Mouse (Mus musculus) limb, embryonic 13.5 days (tissue): ENCODE data around the gene Nckap5. TPM values are rescaled to one million over a fixed set of nuclear protein-coding genes. Genes with fewer than 3 reads are reported as not detected.

ENCODE experiments used
- ATAC-seq: fragments of 200-750 bp; cut with Nextera tagmentation; 2 replicates; pipeline ENCODE4 v1.8.0; 2017; ENCODE audit warnings: low read depth, moderate number of reproducible peaks, moderate TSS enrichment; ENCODE audit not compliant: low FRiP score
- H3K27ac ChIP-seq: fragments of 300-500 bp; sonication (generic); 2 replicates; pipeline ENCODE4 v1.5.1; 2015; ENCODE audit warnings: inconsistent platforms, mild to moderate bottlenecking, moderate library complexity
- H3K27me3 ChIP-seq: fragments of 300-500 bp; sonication (generic); 2 replicates; pipeline ENCODE4 v1.6.1; 2015; ENCODE audit warnings: mild to moderate bottlenecking, inconsistent platforms
- H3K36me3 ChIP-seq: fragments of 300-500 bp; sonication (generic); 2 replicates; pipeline ENCODE4 v1.6.1; 2015; ENCODE audit warnings: inconsistent platforms, mild to moderate bottlenecking, moderate library complexity
- H3K4me1 ChIP-seq: fragments of 300-500 bp; sonication (generic); 2 replicates; pipeline ENCODE4 v1.6.1; 2015; ENCODE audit warnings: inconsistent platforms
- H3K4me2 ChIP-seq: fragments of 300-500 bp; sonication (generic); replicated peaks from 2 replicates; pipeline ENCODE4 v1.6.1; 2015; ENCODE audit warnings: inconsistent platforms, mild to moderate bottlenecking, moderate library complexity
- H3K4me3 ChIP-seq: fragments of 300-500 bp; sonication (generic); 2 replicates; pipeline ENCODE4 v1.5.1; 2015; ENCODE audit warnings: moderate library complexity, mild to moderate bottlenecking, inconsistent platforms
- H3K9ac ChIP-seq: fragments of 300-500 bp; sonication (generic); 2 replicates; pipeline ENCODE4 v1.6.1; 2015; ENCODE audit warnings: mild to moderate bottlenecking, inconsistent platforms
- H3K9me3 ChIP-seq: fragments of 300-500 bp; sonication (generic); 2 replicates; pipeline ENCODE4 v1.6.1; 2016; ENCODE audit warnings: inconsistent platforms
- WGBS: fragments of 180-500 bp; shearing (Covaris S2); methylation state at CpG from one replicate; pipeline ENCODE4 v1.1.7; 2015; 5-methylcytosine and 5-hydroxymethylcytosine counted together
- polyA plus RNA-seq: library from polyadenylated mRNA; unstranded; fragments of >200 nt; fragmentation: Nextera tagmentation; extraction: Ambion mirVana; gene quantifications from 2 replicates; pipeline ENCODE4 v1.2.1, GENCODE M21; 2015

Nckap5 gene
- polyA plus RNA-seq, 1 experiment from 2014 or later, result 13.5 TPM

- no peaks in the 10 kb centered on the region for H3K27me3 ChIP-seq
- H3K27ac ChIP-seq, result no peak overlapping the region
- no peak overlapping the region for H3K9ac ChIP-seq
- H3K4me2 ChIP-seq, result no peak overlapping the region
- no peak overlapping the region for H3K4me3 ChIP-seq
- H3K4me1 ChIP-seq, result no peaks in the 10 kb centered on the region
- H3K36me3 ChIP-seq, result no peaks in the 10 kb centered on the region
- H3K9me3 ChIP-seq, result no peaks in the 10 kb centered on the region
- 94% methylated on average over 7 of the region's 7 CpGs for WGBS
- no peak for ATAC-seq
Observed at GRCm38 (mm10) chr1:126253934-126254333, 576.7 kb downstream of the Nckap5 start.

DNA sequence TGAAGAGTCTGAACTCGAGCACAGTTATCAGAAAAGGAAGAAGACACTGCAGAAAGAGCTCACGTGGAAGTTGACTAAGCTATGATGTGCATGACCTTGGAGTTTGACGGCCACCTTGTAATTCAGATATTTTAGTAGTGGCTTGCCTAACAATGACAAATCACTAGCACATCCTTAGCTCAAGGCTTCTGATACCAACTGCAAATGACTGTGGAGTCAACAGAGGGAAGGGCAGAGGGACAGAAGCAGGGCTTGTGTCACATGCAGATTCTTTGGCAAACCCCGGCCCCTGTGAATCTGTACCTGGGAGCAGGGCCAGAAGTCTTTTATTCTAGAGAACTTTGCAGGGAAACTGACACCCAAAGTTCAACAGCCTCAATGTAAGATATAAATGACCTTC is 597.4 kb downstream of the Nckap5 start:
- Histone ChIP-seq H3K36me3 (no peaks in the 10 kb centered on the region), H3K27ac (no peak overlapping the region), H3K4me3 (no peak overlapping the region), H3K4me1 (no peaks in the 10 kb centered on the region), H3K9ac (no peak overlapping the region), H3K4me2 (no peak overlapping the region), H3K9me3 (no peaks in the 10 kb centered on the region), H3K27me3 (no peaks in the 10 kb centered on the region)
- ATAC-seq, result no peak
- WGBS, result 82% methylated on average over 4 of the region's 4 CpGs

DNA sequence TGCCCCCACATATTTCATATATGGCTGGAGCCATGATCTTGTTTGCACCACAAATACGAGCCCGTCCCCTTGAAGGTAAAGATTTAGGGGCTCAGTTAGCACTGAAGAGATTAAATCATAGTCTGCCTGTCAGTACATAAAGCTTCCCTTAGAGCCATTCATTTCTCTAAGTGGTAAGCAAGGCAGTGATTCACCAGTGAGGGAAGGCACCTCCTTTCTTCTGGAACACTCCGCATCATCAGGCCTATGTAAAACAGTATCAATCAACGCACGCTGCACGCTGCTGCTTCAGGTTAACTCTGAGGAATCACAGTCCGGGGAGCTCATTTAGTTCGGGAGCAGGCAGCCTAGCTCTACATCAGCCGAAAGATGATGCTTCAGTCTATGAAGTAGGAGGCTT is 599.4 kb downstream of the Nckap5 start:
- Histone ChIP-seq H3K4me1 (no peaks in the 10 kb centered on the region), H3K9me3 (no peaks in the 10 kb centered on the region), H3K4me2 (no peak overlapping the region), H3K4me3 (no peak overlapping the region), H3K9ac (no peak overlapping the region), H3K27me3 (no peaks in the 10 kb centered on the region), H3K36me3 (no peaks in the 10 kb centered on the region), H3K27ac (no peak overlapping the region)
- no peak for ATAC-seq
- 76% methylated on average over 9 of the region's 9 CpGs for WGBS

GRCm38 (mm10) chr1:126210212-126210611 is 620.4 kb downstream of the Nckap5 start:
- H3K27me3 ChIP-seq, result no peaks in the 10 kb centered on the region
- no peaks in the 10 kb centered on the region for H3K36me3 ChIP-seq
- no peak overlapping the region for H3K4me3 ChIP-seq
- H3K9me3 ChIP-seq, result no peaks in the 10 kb centered on the region
- H3K4me2 ChIP-seq, result no peak overlapping the region
- H3K9ac ChIP-seq, result no peak overlapping the region
- H3K4me1 ChIP-seq, result no peaks in the 10 kb centered on the region
- 68% methylated on average over 6 of the region's 6 CpGs for WGBS
- H3K27ac ChIP-seq, result no peak overlapping the region
- no peak; the same call in 1 of the 2 replicates for ATAC-seq

DNA sequence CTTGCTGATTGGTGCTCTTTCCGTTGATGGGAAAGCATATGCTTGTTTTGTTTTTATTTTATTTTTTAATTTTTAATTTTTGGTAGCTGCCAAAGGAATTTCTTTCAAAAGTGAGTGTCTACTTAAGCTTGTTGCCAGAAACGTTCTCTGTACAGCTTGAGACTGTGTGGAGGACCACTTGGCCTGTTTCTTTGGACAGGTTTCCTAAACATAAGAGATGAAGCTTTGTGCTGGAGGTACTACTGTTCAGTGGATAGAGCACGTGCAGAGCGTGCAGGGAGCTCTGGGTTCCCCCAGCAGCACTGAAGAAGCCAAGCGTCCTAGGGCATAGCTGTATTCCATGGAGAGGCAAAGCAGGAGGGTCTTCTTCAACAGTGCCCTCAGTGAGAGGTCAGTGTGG is 620.9 kb downstream of the Nckap5 start:
- Histone ChIP-seq H3K9ac (no peak overlapping the region), H3K4me2 (no peak overlapping the region), H3K36me3 (no peaks in the 10 kb centered on the region), H3K4me3 (no peak overlapping the region), H3K27me3 (no peaks in the 10 kb centered on the region), H3K4me1 (no peaks in the 10 kb centered on the region), H3K9me3 (no peaks in the 10 kb centered on the region), H3K27ac (no peak overlapping the region)
- no peak for ATAC-seq
- WGBS, result 83% methylated on average over 5 of the region's 5 CpGs

GRCm38 (mm10) chr1:126209131-126209530 is 621.5 kb downstream of the Nckap5 start:
- Histone ChIP-seq H3K4me1 (no peaks in the 10 kb centered on the region), H3K4me2 (no peak overlapping the region), H3K9ac (no peak overlapping the region), H3K36me3 (no peaks in the 10 kb centered on the region), H3K27me3 (no peaks in the 10 kb centered on the region), H3K27ac (no peak overlapping the region), H3K4me3 (no peak overlapping the region), H3K9me3 (no peaks in the 10 kb centered on the region)
- ATAC-seq, result no peak
- WGBS, result 87% methylated on average over 7 of the region's 7 CpGs

DNA sequence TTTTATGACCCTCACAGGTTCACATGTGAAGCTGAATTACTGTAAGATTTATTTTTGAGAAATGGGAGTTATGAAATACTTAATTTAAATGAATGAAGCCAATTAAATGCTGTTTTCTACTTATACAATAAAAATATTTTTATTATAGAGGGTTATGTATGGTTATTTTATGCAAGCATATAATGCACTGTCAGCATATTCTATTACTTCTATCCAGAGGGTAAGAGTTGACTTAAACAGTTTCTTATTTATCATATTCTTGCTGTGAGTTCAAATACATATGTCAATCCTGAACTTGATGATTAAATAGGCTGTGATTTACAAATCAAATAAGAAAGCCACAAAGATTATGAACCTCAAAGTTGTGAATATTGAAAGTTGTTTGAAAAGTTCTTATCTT is 633.7 kb downstream of the Nckap5 start:
- no peaks in the 10 kb centered on the region for H3K4me1 ChIP-seq
- no peaks in the 10 kb centered on the region for H3K9me3 ChIP-seq
- no peak overlapping the region for H3K27ac ChIP-seq
- no peak for ATAC-seq
- no peak overlapping the region for H3K4me3 ChIP-seq
- no peaks in the 10 kb centered on the region for H3K36me3 ChIP-seq
- no peak overlapping the region for H3K4me2 ChIP-seq
- no peaks in the 10 kb centered on the region for H3K27me3 ChIP-seq
- H3K9ac ChIP-seq, result no peak overlapping the region

DNA sequence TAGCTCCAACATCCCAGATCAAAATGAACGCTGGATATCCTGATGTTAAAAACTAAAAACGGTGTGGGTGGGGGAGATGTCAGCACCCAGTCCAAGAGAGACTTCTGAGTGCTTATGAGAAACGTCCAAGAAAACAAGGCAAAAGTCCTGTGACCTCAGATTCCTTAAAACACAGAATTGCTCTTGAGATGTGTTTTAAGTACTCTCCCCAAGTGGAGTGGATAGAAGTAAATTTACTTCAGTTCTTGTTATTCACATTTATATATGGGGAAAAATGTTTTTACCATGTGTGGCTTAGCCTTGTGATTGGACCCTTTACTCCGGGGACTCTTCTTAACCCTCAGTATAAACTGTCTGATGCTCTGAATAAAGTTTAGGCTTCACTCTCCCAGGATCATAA is 640.2 kb downstream of the Nckap5 start:
- ATAC-seq, result no peak
- no peak overlapping the region for H3K9ac ChIP-seq
- 76% methylated on average over 4 of the region's 4 CpGs for WGBS
- H3K9me3 ChIP-seq, result no peaks in the 10 kb centered on the region
- no peak overlapping the region for H3K4me2 ChIP-seq
- no peak overlapping the region for H3K4me3 ChIP-seq
- no peaks in the 10 kb centered on the region for H3K4me1 ChIP-seq
- no peaks in the 10 kb centered on the region for H3K27me3 ChIP-seq
- H3K36me3 ChIP-seq, result no peaks in the 10 kb centered on the region
- H3K27ac ChIP-seq, result no peak overlapping the region

DNA sequence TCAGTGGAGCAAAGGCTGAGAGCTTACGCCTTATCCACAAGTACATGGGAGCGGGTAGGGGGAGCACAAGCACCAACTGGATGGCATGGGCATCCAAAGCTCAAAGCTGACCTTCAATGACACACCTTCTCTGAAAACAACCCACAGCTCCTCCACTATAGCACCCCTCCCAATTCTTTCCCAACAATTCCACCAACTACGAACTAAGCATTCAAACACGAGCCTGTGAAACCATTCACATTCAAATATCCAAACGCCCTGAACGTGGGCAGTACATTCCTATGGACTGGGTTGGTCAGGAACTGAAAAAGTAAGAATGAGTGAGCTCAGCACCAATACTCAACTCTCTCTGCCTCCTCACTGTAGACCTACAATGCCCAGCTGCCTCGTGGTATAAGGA is 646.8 kb downstream of the Nckap5 start:
- H3K4me1 ChIP-seq, result no peaks in the 10 kb centered on the region
- H3K4me2 ChIP-seq, result no peak overlapping the region
- H3K4me3 ChIP-seq, result no peak overlapping the region
- WGBS, result 87% methylated on average over 7 of the region's 7 CpGs
- H3K36me3 ChIP-seq, result no peaks in the 10 kb centered on the region
- no peak for ATAC-seq
- H3K9ac ChIP-seq, result no peak overlapping the region
- no peaks in the 10 kb centered on the region for H3K9me3 ChIP-seq
- H3K27ac ChIP-seq, result no peak overlapping the region
- no peaks in the 10 kb centered on the region for H3K27me3 ChIP-seq

GRCm38 (mm10) chr1:126168579-126168978 is 662.0 kb downstream of the Nckap5 start:
- WGBS, result 74% methylated on average over 1 of the region's 1 CpGs
- H3K27ac ChIP-seq, result no peak overlapping the region
- no peaks in the 10 kb centered on the region for H3K36me3 ChIP-seq
- no peak overlapping the region for H3K9ac ChIP-seq
- no peaks in the 10 kb centered on the region for H3K4me1 ChIP-seq
- H3K9me3 ChIP-seq, result no peaks in the 10 kb centered on the region
- no peak overlapping the region for H3K4me2 ChIP-seq
- no peaks in the 10 kb centered on the region for H3K27me3 ChIP-seq
- ATAC-seq, result no peak
- H3K4me3 ChIP-seq, result no peak overlapping the region

DNA sequence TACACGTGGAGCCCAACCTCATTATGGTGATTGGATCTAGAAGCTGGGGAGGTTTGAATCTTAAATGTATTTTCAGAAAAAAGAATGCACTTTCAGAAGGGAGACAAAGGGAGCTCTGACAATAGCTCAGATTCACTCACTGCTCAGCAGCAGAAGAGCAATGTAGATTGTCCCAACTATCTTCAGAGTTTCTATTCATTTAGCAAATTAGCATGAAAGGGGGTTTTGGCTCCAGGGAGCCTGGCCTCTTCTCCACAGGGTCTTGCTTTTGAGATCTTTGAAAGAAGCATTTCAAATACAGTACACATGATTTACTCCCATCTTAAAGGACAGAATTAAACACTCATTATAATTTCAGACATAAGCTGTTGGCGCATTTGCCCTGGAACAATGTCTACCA is 662.5 kb downstream of the Nckap5 start:
- Histone ChIP-seq H3K4me1 (no peaks in the 10 kb centered on the region), H3K4me3 (no peak overlapping the region), H3K36me3 (no peaks in the 10 kb centered on the region), H3K27ac (no peak overlapping the region), H3K27me3 (no peaks in the 10 kb centered on the region), H3K4me2 (no peak overlapping the region), H3K9me3 (no peaks in the 10 kb centered on the region), H3K9ac (no peak overlapping the region)
- 70% methylated on average over 2 of the region's 2 CpGs for WGBS
- ATAC-seq, result no peak

GRCm38 (mm10) chr1:126167546-126167945 is 663.1 kb downstream of the Nckap5 start:
- Histone ChIP-seq H3K27me3 (no peaks in the 10 kb centered on the region), H3K9me3 (no peaks in the 10 kb centered on the region), H3K4me1 (no peaks in the 10 kb centered on the region), H3K36me3 (no peaks in the 10 kb centered on the region), H3K9ac (no peak overlapping the region), H3K4me2 (no peak overlapping the region), H3K4me3 (no peak overlapping the region), H3K27ac (no peak overlapping the region)
- WGBS, result 77% methylated on average over 7 of the region's 7 CpGs
- no peak for ATAC-seq

DNA sequence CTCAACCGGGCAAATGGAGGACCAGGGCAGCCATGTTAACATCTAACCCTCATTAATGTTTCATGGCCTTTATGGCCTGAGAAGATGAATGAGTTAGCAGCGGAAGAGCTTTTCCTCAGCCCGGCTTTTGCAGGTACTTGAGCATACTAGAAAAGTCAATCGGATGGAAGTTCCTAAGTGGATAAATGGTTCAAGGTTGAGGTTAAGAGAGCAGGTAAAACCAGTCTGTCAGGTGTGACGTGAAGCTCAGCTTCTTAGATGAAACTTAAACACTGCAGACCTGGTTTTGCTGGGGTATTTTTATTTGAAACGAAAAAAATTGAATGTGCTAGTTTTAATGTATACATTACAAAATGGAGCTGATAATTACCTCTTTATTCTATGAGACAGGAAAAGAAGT is 671.3 kb downstream of the Nckap5 start:
- no peak overlapping the region for H3K4me2 ChIP-seq
- H3K27ac ChIP-seq, result no peak overlapping the region
- no peaks in the 10 kb centered on the region for H3K27me3 ChIP-seq
- H3K36me3 ChIP-seq, result no peaks in the 10 kb centered on the region
- ATAC-seq, result no peak
- 70% methylated on average over 6 of the region's 6 CpGs for WGBS
- no peaks in the 10 kb centered on the region for H3K9me3 ChIP-seq
- H3K4me1 ChIP-seq, result no peaks in the 10 kb centered on the region
- H3K9ac ChIP-seq, result no peak overlapping the region
- no peak overlapping the region for H3K4me3 ChIP-seq
